Mouse (Mus musculus) limb, embryonic 10.5 days (tissue): ENCODE measurements at regions not wholly inside any gene's neighbourhood (a gene's known extent, or its start where the extent isn't known, plus 50 kb on each side); places are given as distances from the start of the nearest gene placed in this dataset.
A peak's percentile ranks its signal among the peaks of the same experiment; 100 is the strongest.

Experiments
- DNase-seq: peaks from one replicate; pipeline ENCODE4 v3.0.0-alpha.2; 2017; ENCODE audit warnings: low spot score
- H3K27ac ChIP-seq: fragments of 300-500 bp; sonication (generic); 2 replicates; pipeline ENCODE4 v1.5.1; 2016; ENCODE audit warnings: mild to moderate bottlenecking
- H3K27me3 ChIP-seq: fragments of 300-500 bp; sonication (generic); 2 replicates; pipeline ENCODE4 v1.6.1; 2016; ENCODE audit warnings: low read depth, mild to moderate bottlenecking; ENCODE audit not compliant: poor library complexity, severe bottlenecking
- H3K36me3 ChIP-seq: fragments of 300-500 bp; sonication (generic); 2 replicates; pipeline ENCODE4 v1.6.1; 2016; ENCODE audit warnings: mild to moderate bottlenecking, moderate library complexity
- H3K4me1 ChIP-seq: fragments of 300-500 bp; sonication (generic); 2 replicates; pipeline ENCODE4 v1.6.1; 2016
- H3K4me3 ChIP-seq: fragments of 300-500 bp; sonication (generic); 2 replicates; pipeline ENCODE4 v1.5.1; 2016; ENCODE audit warnings: mild to moderate bottlenecking, moderate library complexity
- H3K9me3 ChIP-seq: fragments of 300-500 bp; sonication (generic); replicated peaks from 2 replicates; pipeline ENCODE4 v1.6.1; 2016; ENCODE audit warnings: mild to moderate bottlenecking
- WGBS: fragments of 180-500 bp; shearing (Covaris S2); methylation state at CpG from one replicate; pipeline ENCODE4 v1.1.7; 2016; 5-methylcytosine and 5-hydroxymethylcytosine counted together

GRCm38 (mm10) chr3:118459636-118460035, 102.3 kb upstream of the Dpyd start:
- peaks cover 3% of the 10 kb centered on the region; the same call in 1 of the 2 replicates for H3K4me1 ChIP-seq
- 84% methylated on average over 2 of the region's 2 CpGs for WGBS
- H3K9me3 ChIP-seq = no peaks in the 10 kb centered on the region
- H3K4me3 ChIP-seq = no peak overlapping the region
- no peaks in the 10 kb centered on the region for H3K36me3 ChIP-seq
- no peak for DNase-seq
- no peak overlapping the region for H3K27ac ChIP-seq
- no peaks in the 10 kb centered on the region for H3K27me3 ChIP-seq

GRCm38 (mm10) chr3:118465611-118466010, 96.3 kb upstream of the Dpyd start:
- Histone ChIP-seq H3K27ac (no peak overlapping the region), H3K4me1 (peaks cover 11% of the 10 kb centered on the region), H3K9me3 (no peaks in the 10 kb centered on the region), H3K27me3 (no peaks in the 10 kb centered on the region), H3K4me3 (no peak overlapping the region), H3K36me3 (no peaks in the 10 kb centered on the region)
- WGBS = 96% methylated on average over 2 of the region's 2 CpGs
- DNase-seq = no peak

DNA sequence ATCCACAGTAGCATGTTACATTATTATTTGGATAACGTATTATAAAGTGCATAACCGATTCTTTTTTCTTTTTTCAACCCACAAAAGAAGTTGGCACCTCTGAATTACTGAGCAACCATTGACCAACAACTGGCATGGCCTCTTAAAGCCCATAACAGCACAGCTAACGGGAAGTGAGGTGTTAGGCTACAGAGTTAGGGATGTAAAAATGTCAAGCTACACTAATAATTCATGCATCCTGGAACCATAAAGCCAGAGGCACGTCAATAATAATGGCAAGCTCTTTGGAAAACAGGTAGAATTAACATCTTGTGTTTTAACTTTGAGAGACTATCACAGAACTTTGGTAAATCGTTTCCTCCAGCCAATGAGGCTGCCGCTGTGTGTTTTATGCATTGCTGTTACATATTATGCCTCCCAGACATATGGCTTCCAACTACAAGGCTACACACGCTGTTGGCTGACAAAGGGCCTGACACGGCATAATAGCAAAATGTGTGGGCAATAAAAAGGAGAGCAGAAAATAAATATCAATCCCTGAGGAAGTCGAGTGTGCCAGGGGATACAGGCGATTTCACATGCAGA, 89.6 kb upstream of the Dpyd start:
- peak overlapping the region; percentile 10; the same call in 1 of the 2 replicates for H3K4me3 ChIP-seq
- WGBS = 27% methylated on average over 10 of the region's 10 CpGs
- H3K27me3 ChIP-seq = no peaks in the 10 kb centered on the region
- no peaks in the 10 kb centered on the region for H3K9me3 ChIP-seq
- DNase-seq = peak; percentile 47
- H3K27ac ChIP-seq = peak overlapping the region; percentile 73
- H3K36me3 ChIP-seq = no peaks in the 10 kb centered on the region
- H3K4me1 ChIP-seq = peaks cover 40% of the 10 kb centered on the region

- no peak overlapping the region for H3K4me3 ChIP-seq
- H3K27me3 ChIP-seq = no peaks in the 10 kb centered on the region
- no peak for DNase-seq
- H3K9me3 ChIP-seq = no peaks in the 10 kb centered on the region
- H3K4me1 ChIP-seq = peaks cover 10% of the 10 kb centered on the region
- H3K36me3 ChIP-seq = no peaks in the 10 kb centered on the region
- WGBS = 92% methylated on average over 8 of the region's 8 CpGs
- H3K27ac ChIP-seq = no peak overlapping the region
Observed at GRCm38 (mm10) chr3:118478065-118478464, 83.9 kb upstream of the Dpyd start.

DNA sequence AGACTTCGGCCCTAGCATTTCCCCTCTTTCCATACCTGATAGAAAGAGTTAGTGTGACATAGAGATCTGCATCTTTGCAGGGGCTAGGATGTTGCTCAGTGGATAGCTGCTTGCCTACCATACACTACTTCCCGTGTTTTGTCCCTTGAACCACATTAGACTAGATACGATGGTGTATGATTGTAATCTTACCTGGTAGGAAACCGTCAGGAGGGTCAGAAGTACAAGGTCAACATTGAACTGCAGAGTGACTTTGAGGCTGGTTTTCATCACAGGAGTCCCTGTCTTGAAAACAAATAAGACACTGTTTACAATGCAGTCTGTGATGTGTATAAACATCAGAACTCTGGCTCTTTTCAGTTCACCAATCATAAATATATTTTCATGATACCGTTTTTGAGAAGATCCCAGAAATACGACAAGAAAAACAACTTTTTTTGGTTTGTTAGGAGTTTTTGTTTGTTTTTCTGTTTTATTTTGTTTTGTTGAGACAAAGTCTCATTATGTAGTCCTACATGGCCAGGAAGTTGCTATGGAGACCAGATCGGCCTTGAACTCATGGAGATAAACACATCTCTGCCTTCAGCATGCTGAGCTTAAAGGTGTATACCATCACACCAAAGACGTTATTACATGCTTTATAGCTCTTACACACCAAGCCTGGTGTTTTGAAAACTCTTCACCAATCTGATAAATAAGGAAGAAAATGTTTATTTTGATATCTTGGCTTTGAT, 81.2 kb upstream of the Dpyd start:
- no peaks in the 10 kb centered on the region for H3K27me3 ChIP-seq
- no peaks in the 10 kb centered on the region for H3K36me3 ChIP-seq
- no peak overlapping the region for H3K27ac ChIP-seq
- H3K9me3 ChIP-seq = no peaks in the 10 kb centered on the region
- no peak for DNase-seq
- H3K4me1 ChIP-seq = no peaks in the 10 kb centered on the region
- WGBS = 87% methylated on average over 8 of the region's 8 CpGs
- H3K4me3 ChIP-seq = no peak overlapping the region

DNA sequence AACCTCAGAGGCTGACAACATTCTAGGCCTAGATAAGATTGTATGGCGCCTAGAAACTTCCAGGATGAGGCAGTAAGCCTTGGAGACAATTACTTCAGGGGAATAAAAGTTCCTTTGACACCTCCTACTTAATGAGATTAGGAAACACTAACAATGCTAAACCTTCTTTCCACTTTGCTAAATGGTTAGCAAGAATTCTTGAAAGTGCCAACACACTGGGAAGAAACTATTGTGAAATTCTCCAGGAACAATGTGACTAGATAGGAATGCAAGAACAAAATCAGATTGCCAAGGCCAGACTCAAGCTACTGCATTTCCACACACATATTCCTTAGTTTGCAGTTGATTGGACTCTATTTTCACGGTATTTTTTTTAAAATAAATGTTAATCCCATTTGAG, 76.0 kb upstream of the Dpyd start:
- DNase-seq = no peak
- Histone ChIP-seq H3K36me3 (no peaks in the 10 kb centered on the region), H3K4me1 (0 out of 2 replicates have a peak, but pooled peaks cover 3% of the 10 kb centered on the region), H3K4me3 (no peak overlapping the region), H3K27ac (no peak overlapping the region), H3K9me3 (no peaks in the 10 kb centered on the region), H3K27me3 (no peaks in the 10 kb centered on the region)
- WGBS = 78% methylated on average over 2 of the region's 2 CpGs

- Histone ChIP-seq H3K4me3 (no peak overlapping the region), H3K36me3 (no peaks in the 10 kb centered on the region), H3K27ac (no peak overlapping the region), H3K9me3 (no peaks in the 10 kb centered on the region), H3K4me1 (0 out of 2 replicates have a peak, but pooled peaks cover 3% of the 10 kb centered on the region), H3K27me3 (no peaks in the 10 kb centered on the region)
- 79% methylated on average over 8 of the region's 8 CpGs for WGBS
- DNase-seq = no peak
Observed at GRCm38 (mm10) chr3:118487408-118487807, 74.5 kb upstream of the Dpyd start.

DNA sequence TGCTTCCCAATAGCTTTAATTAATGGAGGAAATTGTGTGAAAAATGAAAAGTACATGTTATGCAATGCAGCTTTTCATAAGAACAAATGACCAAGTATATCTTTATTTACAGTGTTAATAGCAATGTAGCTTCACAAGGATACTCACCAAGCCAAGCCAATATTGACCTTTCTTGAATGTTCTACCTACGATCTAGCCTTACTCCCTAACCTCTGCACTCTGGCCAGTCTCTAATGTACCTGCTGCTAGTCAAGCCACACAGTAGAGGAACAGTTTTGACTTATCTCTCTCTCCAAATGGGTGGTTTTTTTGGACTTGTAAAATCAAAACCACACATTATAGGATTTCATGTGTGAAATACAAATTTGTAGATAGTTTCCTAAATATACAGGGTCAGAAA, 70.8 kb upstream of the Dpyd start:
- 94% methylated on average over 1 of the region's 1 CpGs for WGBS
- H3K9me3 ChIP-seq = no peaks in the 10 kb centered on the region

GRCm38 (mm10) chr3:118491871-118492270, 70.1 kb upstream of the Dpyd start:
- no peak for DNase-seq
- Histone ChIP-seq H3K27me3 (no peaks in the 10 kb centered on the region), H3K4me1 (peaks cover 3% of the 10 kb centered on the region; the same call in 1 of the 2 replicates), H3K4me3 (no peak overlapping the region), H3K9me3 (no peaks in the 10 kb centered on the region), H3K36me3 (no peaks in the 10 kb centered on the region), H3K27ac (no peak overlapping the region)
- 92% methylated on average over 5 of the region's 5 CpGs for WGBS

More for the DNA sequence above, 70.8 kb upstream of the Dpyd start:
- Histone ChIP-seq H3K27me3 (no peaks in the 10 kb centered on the region), H3K27ac (no peak overlapping the region), H3K4me3 (no peak overlapping the region), H3K36me3 (no peaks in the 10 kb centered on the region), H3K4me1 (peaks cover 3% of the 10 kb centered on the region; the same call in 1 of the 2 replicates)
- DNase-seq = no peak

DNA sequence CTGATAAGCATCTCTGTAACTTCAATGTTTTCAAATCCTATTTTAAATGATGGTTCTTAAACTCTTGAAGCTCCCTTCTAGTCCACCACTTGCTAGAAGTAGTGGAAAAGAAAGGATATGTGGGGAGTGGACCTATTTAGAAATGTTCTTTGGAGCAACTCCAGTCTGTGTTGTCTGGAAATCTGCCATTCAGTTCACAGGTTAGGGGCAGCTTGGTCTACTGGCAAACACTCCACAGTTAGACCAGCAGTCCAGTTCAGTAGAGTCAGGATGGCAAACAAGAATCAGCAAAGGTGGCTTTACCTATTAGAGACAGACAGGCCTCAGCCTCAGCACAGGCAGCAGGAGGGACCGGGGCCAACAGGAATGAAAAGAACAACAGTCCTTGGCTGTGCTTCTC, 67.3 kb upstream of the Dpyd start:
- Histone ChIP-seq H3K4me3 (no peak overlapping the region), H3K27me3 (no peaks in the 10 kb centered on the region), H3K27ac (no peak overlapping the region), H3K4me1 (no peaks in the 10 kb centered on the region; the same call in 1 of the 2 replicates), H3K36me3 (no peaks in the 10 kb centered on the region), H3K9me3 (no peaks in the 10 kb centered on the region)
- 85% methylated on average over 1 of the region's 1 CpGs for WGBS
- no peak for DNase-seq

DNA sequence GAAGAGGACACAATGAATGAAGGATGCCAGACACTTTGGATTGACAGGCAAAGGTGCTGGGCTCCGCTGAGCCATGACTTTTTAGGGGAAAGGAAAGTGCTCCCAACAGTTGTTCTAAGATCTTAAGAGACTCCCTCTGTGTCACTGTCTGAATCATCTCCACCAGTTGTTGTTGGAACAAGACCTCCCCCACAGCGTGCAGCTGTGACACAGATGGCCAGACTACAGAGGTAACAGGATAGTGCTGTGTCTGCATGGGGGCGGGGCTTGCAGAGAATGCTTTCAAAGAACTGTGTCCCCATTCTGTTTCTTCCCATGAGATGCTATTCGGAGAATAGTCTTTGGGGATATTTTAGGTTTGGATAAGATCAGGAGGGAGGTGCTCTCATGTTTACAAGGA, 61.7 kb upstream of the Dpyd start:
- Histone ChIP-seq H3K4me1 (peaks cover 4% of the 10 kb centered on the region), H3K4me3 (no peak overlapping the region), H3K27ac (no peak overlapping the region), H3K9me3 (no peaks in the 10 kb centered on the region), H3K27me3 (no peaks in the 10 kb centered on the region), H3K36me3 (no peaks in the 10 kb centered on the region)
- WGBS = 24% methylated on average over 4 of the region's 4 CpGs
- DNase-seq = no peak

DNA sequence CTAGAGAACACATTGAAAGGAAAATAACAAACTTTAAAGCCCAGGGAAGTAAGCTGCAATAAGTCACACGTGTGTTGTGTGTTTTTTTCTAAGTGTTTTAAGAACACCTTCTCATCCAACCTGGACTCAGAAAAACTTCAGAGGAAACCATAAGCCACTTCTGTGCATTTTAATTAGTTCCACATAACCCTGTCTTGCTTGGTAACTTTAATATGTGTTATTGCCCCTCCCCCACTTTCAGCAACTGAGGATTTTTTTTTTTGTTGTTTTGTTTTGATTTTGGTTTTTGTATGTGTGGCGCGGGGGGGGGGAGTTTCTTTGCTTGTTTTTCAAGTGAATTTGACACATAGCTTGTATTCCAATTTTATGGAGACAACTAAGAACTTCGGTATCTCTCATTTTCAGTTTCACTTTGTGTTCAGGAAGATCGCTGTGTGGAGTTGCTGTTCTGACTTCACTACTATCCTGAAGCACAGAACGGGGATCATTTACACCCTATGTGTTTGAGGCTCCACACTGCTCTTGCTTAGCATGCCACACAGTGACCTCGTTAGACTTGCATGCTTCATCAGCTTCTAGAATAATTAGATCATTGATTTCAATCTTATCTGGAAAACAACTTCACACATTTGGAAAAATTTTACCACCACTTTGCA, 54.2 kb upstream of the Dpyd start:
- WGBS = 79% methylated on average over 7 of the region's 7 CpGs
- no peak for DNase-seq
- no peaks in the 10 kb centered on the region for H3K9me3 ChIP-seq

GRCm38 (mm10) chr3:118510837-118511236, 51.1 kb upstream of the Dpyd start:
- Histone ChIP-seq H3K36me3 (no peaks in the 10 kb centered on the region), H3K9me3 (no peaks in the 10 kb centered on the region), H3K27ac (no peak overlapping the region), H3K27me3 (no peaks in the 10 kb centered on the region), H3K4me1 (peaks cover 18% of the 10 kb centered on the region), H3K4me3 (no peak overlapping the region)
- WGBS = 86% methylated on average over 4 of the region's 4 CpGs
- DNase-seq = no peak

More for the DNA sequence above, 54.2 kb upstream of the Dpyd start:
- no peak overlapping the region for H3K27ac ChIP-seq
- H3K4me1 ChIP-seq = peaks cover 18% of the 10 kb centered on the region
- no peaks in the 10 kb centered on the region for H3K36me3 ChIP-seq
- H3K27me3 ChIP-seq = no peaks in the 10 kb centered on the region
- no peak overlapping the region for H3K4me3 ChIP-seq
